Mouse (Mus musculus) stomach, postnatal 0 days (tissue): ENCODE measurements around the gene Zfhx3.

ENCODE experiments used
- CTCF ChIP-seq: IDR thresholded peaks from 2 replicates; pipeline ENCODE4 v1.5.1; 2016; ENCODE audit warnings: antibody characterized with exemption, low read depth, mild to moderate bottlenecking, moderate library complexity
- EP300 ChIP-seq: optimal IDR thresholded peaks from 2 replicates; pipeline ENCODE3; 2016; ENCODE audit warnings: antibody characterized with exemption

DNA sequence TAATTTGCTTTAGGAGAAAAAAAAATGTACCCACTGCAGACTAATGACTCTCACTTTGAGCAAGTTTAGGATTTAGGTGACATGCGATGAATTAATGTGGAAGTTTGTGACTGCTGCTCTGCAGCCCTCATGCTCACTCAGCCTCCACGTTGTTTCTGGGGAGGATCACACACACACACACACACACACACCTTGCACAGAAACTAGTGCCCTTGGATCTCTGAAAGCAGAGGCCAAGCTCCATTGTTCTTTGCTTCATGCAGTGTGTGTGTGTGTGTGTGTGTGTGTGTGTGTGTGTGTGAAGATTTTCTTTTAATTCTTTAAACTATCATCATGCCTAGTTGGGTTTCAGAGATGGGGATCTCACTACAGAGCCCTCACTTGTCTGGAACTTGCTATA is 1020.7 kb downstream of the Zfhx3 start:
- TF ChIP-seq EP300, result no peak
- TF ChIP-seq CTCF, result no peak
